Mouse (Mus musculus): Measurements from ENCODE around the gene Vmn1r33. TPM values are rescaled to one million over a fixed set of nuclear protein-coding genes. Genes with fewer than 3 reads are reported as not detected.
"Not testable (repeated sequence)": the region's sequence is repeated elsewhere in the genome, so short reads cannot be mapped to it uniquely, and the experiment has no call there.

Gene Vmn1r33
- not detected in 2 replicates for polyA plus RNA-seq (2012; ENCODE audit: insufficient read depth, insufficient read length, low replicate concordance, missing spikeins)

GRCm38 (mm10) chr6:66618182-66618581 lies at the start of gene Vmn1r33:
Vmn1r33 (minus strand) TSS chr6:66618282.
- H3K27ac ChIP-seq (ENCODE audit: insufficient read depth, low read depth, low read length); H3K4me3 ChIP-seq (ENCODE audit: insufficient read depth, low read depth, low read length); H3K4me1 ChIP-seq (ENCODE audit: control insufficient read depth, insufficient read depth, low read length): not testable (repeated sequence)

DNA sequence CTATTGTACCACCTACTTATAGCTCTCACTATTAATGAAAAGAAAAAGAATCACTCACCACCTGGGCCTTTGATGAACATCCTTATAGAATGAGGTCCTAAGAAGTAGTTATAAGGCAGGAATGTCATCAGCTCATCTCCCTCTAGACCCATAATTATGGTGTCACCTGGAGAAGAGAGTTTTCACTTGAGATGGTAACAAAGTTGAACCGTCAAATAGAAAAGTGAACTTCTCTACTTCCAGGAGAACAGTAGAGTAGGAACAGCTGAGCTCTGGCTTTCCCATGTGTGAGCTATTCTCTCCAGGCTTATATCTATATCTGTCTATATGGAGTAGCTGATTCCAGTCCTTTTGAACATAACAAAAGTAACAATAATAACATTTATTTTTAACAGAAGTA lies 25.7 kb upstream of the Vmn1r33 start, which contains the start of gene Vmn1r34:
TSS of gene Vmn1r34 (minus strand) at position 101 of the 400 bp plus-strand sequence.
- no peak within 1 kb of the TSS for H3K27ac ChIP-seq (ENCODE audit: insufficient read depth, low read depth, low read length)
- H3K4me3 ChIP-seq (ENCODE audit: insufficient read depth, low read depth, low read length), result no peak within 1 kb of the TSS
- 85% methylated on average over 1 of the region's 1 CpGs for WGBS
- H3K4me1 ChIP-seq (ENCODE audit: control insufficient read depth, insufficient read depth, low read length), result no peaks in the 10 kb centered on the region
- TF ChIP-seq CTCF (IDR thresholded peaks at IDR 0.05; ENCODE audit: insufficient read depth, low read depth, low read length) (no peak), POLR2A (IDR thresholded peaks at IDR 0.05; ENCODE audit: insufficient read depth, low read depth, low read length) (no peak)

DNA sequence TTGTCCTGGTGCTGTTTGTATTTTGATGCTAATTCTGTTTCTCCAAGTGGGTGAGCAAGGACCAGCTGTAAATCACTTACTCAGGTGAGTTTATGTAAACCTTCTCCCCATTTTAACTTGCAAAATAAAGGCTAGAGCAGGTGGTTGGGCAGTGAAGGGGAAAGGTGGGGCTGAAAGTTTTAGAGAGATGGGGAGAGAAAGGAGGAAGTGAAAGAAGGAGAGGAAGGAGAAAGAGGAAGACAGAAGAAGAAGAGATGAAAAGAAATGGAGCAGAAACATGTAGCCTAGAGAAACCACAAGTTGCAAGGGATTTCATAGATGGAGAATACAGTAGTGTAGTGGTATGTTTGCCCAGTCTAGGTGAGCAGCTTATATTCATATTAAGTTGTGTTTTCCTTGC lies 22.3 kb downstream of the Vmn1r33 start:
- no peak for TF ChIP-seq POLR2A (IDR thresholded peaks at IDR 0.05; ENCODE audit: insufficient read depth, low read depth, low read length)
- TF ChIP-seq CTCF (IDR thresholded peaks at IDR 0.05; ENCODE audit: insufficient read depth, low read depth, low read length), result no peak
- no peak overlapping the region for H3K27ac ChIP-seq (ENCODE audit: insufficient read depth, low read depth, low read length)
- H3K4me3 ChIP-seq (ENCODE audit: insufficient read depth, low read depth, low read length), result no peak overlapping the region
- no peaks in the 10 kb centered on the region for H3K4me1 ChIP-seq (ENCODE audit: control insufficient read depth, insufficient read depth, low read length)

Other genes starting within 250 kb of the Vmn1r33 start
- not detected in 2 replicates for gene Mad2l1, start 82.9 kb downstream of the Vmn1r33 start, polyA plus RNA-seq (2012; ENCODE audit: insufficient read depth, insufficient read length, low replicate concordance, missing spikeins)
- not detected in 2 replicates for gene Vmn1r32, start 58.2 kb downstream of the Vmn1r33 start, polyA plus RNA-seq (2012; ENCODE audit: insufficient read depth, insufficient read length, low replicate concordance, missing spikeins)
- not detected in 2 replicates for gene Vmn1r34, start 25.6 kb upstream of the Vmn1r33 start, polyA plus RNA-seq (2012; ENCODE audit: insufficient read depth, insufficient read length, low replicate concordance, missing spikeins)
- gene Vmn1r35, start 67.6 kb upstream of the Vmn1r33 start, polyA plus RNA-seq (2012; ENCODE audit: insufficient read depth, insufficient read length, low replicate concordance, missing spikeins), result not detected in 2 replicates
- not detected in 2 replicates for gene Vmn1r36, start 100.9 kb upstream of the Vmn1r33 start, polyA plus RNA-seq (2012; ENCODE audit: insufficient read depth, insufficient read length, low replicate concordance, missing spikeins)
- not detected in 2 replicates for gene Vmn1r37, start 111.1 kb upstream of the Vmn1r33 start, polyA plus RNA-seq (2012; ENCODE audit: insufficient read depth, insufficient read length, low replicate concordance, missing spikeins)
- not detected in 2 replicates for gene Vmn1r38, start 164.3 kb upstream of the Vmn1r33 start, polyA plus RNA-seq (2012; ENCODE audit: insufficient read depth, insufficient read length, low replicate concordance, missing spikeins)
- gene Vmn1r39, start 192.3 kb upstream of the Vmn1r33 start, polyA plus RNA-seq (2012; ENCODE audit: insufficient read depth, insufficient read length, low replicate concordance, missing spikeins), result not detected in 2 replicates

Data from olfactory bulb, adult 2 months (tissue).